Mouse (Mus musculus) urinary bladder, adult 18-20 months (tissue): ENCODE measurements around the gene Hif3a.
"Not testable (repeated sequence)": the region's sequence is repeated elsewhere in the genome, so short reads cannot be mapped to it uniquely, and the experiment has no call there.

Experiments
- DNase-seq, 2 experiments: peaks; one replicate each; pipeline ENCODE4 v3.0.0; 2022; ENCODE audit warnings: low spot score in 2 of 2, mixed read lengths in 2 of 2

Gene Hif3a

DNA sequence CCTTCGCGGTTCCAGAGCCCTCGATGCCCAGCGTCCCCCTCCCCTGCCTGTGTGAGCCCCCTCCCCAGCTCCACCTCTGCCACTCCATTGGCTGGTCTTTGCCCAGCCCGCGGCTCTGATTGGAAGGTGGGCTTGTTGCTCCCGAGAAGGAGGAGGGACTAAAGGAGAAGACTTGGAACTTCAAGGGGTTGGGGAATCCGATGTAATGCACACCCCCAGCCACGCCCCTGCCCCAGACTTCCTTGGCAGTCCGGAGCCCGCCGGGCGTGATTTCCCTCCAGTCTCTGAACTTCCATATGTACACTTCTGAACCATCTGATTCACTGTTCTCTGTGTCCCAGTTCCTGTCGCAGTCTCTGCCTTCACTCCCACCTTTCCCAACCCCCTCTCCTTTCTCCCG lies at the start of gene Hif3a:
Hif3a (minus strand) TSS at position 39 of the 400 bp plus-strand sequence.
- DNase-seq: peak in 1 of 2 experiments; percentile 40

- not testable (repeated sequence) for DNase-seq
Observed at GRCm38 (mm10) chr7:17101631-17102030, 39.4 kb upstream of the Hif3a start.

GRCm38 (mm10) chr7:17091280-17091679 lies 29.1 kb upstream of the Hif3a start:
- DNase-seq: no peak

DNA sequence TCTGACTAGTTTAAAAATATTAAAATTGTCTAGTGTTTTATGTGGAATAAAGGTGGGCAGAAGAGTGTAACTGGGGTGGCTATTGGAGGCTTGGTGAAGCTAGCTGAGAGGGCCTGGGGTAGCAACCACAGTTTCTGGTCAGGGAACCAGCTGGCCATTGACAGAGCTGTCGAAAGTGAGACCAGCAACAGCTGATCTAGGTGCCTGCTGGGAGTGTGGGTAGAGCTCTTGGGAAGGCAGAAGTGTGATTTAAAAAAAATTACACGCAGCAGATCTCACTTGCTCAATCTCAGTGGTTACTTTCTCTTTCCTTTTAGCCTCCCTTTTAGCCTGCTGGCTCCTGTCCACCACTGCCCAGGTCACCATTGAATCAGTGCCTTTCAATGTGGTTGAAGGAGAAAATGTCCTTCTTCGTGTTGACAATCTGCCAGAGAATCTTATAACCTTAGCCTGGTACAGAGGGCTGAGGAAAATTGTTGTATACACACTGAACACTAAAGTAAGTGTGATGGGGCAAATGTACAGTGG lies 27.9 kb upstream of the Hif3a start:
- DNase-seq: no peak

DNA sequence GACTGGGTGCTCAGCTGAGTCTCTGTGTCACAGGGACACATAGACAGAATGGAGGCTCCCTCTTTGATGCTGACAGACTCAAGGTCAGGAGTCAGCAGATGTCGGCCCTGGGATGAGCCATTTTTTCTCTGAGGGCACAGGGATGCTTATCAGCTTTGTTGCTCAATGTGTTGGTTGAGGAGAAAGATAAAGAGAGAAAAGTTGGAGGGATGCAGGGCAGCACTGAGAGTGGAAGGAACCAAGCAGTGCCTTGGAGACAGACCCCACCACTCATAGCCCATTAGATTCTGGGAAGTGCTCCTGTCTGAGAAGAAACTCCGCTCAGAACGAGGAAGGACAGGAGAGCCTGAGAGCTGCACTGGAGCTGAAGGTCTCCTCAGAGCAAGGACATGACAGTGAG lies 25.5 kb upstream of the Hif3a start:
- no peak for DNase-seq

GRCm38 (mm10) chr7:17082766-17083165 lies 20.5 kb upstream of the Hif3a start:
- DNase-seq: no peak

- no peak for DNase-seq
Observed at GRCm38 (mm10) chr7:17078076-17078654, 15.9 kb upstream of the Hif3a start.

DNA sequence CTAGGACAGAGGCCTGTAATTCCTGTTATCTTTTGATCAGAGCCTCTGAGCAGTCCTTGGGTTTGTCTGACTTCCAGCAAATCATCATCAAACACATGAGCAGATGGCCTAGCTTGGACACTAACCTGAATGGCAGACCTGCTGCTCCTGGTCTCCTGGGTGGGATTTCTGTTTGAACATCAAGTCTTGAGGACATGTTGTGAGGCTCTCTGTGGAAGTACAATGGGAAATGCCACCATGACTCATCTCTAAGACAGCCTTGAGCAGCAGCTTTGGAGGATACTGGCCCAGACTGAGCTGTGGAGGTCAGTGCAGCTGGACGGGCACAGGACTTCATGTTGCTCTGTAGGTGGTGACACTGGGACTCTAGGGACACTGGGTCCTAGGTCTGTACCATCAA lies 14.3 kb upstream of the Hif3a start:
- no peak for DNase-seq

DNA sequence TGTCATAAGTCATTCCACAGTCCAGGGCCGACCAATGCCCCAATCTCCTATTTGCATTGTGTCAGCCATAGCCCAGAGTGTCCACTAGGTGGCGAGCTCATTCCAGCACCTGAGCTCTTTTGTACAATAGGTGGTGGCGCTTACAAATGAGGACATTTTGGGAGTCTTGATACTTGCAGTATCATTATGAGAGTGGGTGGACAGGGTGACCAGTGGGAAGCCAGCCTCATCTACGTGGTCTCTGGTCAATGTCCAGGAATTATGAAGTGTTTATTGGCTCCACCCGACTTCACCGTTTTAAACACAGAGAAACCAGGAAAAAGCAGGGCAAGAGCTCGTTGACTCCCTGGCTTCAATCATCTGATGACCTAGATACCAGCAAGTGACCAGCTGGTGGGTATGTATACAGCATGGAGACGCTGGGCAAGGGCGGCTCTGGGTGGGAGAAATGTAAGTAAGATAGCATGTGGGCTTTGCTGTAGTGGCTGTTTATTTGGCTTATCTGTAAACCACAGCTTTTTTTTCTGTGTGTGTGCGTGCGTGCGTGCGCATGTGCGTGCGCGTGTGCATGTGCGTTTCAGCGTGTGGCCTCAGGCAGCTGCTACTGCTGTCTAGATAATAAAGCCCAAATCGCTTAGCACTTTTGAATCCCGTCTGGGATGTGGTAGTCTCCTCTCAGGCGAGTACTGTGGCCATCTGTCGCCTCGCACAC lies 11.8 kb upstream of the Hif3a start, which contains the start of gene Psg16:
Psg16 (plus strand) TSS at position 137 of the 712 bp plus-strand sequence.
- no peak for DNase-seq

- DNase-seq: no peak
Observed at GRCm38 (mm10) chr7:17073513-17073903, 11.3 kb upstream of the Hif3a start.

DNA sequence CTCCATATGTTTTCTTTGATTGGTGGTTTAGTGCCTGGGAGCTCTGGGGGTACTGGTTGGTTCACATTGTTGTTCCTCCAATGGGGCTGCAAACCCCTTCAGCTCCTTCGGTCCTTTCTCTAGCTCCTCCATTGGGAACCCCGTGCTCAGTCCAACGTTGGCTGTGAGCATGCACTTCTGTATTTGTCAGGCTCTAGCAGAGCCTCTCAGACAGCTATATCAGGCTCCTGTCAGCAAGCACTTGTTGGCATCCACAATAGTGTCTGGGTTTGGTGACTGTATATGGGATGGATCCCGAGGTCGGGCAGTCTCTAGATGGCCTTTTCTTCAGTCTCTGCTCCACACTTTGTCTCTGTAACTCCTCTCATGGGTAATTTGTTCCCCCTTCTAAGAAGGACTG lies 5.4 kb upstream of the Hif3a start:
- DNase-seq: not testable (repeated sequence)

GRCm38 (mm10) chr7:17067000-17067399 lies 4.8 kb upstream of the Hif3a start:
- no peak for DNase-seq

DNA sequence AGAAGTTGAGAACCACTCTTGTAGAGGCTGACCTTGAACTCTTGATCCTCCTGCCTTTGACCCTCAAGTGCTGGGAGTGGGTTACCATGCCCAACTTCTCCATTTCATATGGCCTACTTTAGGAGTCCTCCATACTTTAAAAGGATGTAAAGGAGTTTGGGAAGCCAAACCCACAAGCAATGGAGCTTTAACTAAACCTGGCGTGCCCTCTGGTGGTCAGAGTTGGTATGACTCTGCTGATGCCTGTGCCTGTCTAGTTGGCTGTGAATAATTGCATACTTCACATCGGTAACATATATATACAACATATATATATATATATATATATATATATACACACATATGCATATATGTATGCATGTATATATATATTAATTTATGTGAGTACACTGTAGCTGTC lies 4.2 kb upstream of the Hif3a start:
- DNase-seq: peak; percentile 61 to 87

- no peak for DNase-seq
Observed at GRCm38 (mm10) chr7:17065620-17066019, 3.4 kb upstream of the Hif3a start.

- no peak for DNase-seq
Observed at GRCm38 (mm10) chr7:17062845-17063244, 618 bp upstream of the Hif3a start.

GRCm38 (mm10) chr7:17060782-17061605 lies 1.2 kb downstream of the Hif3a start:
- DNase-seq: peak in 1 of 2 experiments; percentile 51

DNA sequence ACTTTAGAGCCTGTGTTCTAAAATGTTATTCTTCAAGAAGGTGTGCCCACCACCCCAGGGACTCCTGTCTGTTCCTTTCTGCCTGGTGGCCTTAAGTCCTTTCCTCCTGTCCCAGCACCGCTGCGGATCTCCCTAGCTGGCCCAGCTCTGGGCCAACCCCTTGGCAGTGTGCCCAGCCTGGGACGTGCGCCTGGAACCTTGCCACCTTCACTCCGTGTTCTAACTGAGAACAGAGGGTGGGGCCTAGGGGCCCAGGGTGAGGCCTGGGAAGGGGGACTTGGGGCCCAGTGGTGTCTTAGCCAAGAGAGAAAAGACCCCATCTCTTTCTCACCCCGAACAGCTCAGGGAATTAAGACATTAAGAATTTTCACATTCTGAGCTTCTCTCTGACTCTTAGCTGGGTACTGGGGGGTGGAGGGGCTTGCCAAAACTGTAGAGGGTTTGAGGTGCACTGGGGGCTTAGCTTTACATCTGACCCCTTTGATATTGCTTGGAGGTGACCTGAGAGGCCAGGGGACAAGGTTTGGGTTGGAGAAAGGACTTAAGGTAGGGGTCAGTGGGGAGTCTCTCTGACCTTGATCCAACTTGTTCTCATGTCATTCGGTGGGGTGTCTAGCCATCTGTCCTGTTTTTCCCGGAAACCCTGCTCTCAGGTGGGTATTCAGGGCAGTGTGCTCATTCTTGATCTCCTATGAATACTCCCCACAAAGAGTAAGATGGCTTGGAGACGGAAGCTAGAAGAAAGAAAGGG lies 2.0 kb downstream of the Hif3a start:
- DNase-seq: peak; percentile 89 to 94

DNA sequence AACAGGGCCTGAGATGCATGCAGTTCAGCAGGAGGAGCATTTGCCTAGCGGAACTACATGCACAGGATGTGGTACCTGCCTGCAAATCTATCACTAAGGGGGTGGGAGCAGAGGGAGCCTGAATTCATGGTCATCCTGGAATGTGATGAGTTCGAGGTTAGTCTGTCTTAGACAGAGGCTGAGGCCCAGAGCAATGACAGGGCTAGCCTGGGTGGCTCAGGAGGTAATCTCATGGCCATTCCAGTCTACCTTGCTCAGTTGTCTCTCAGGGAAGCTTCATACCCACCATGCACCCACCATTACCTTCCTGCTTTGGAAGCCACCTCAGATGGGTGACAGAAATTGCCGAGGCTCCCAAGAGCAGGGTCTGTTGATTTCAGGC lies 2.8 kb downstream of the Hif3a start:
- DNase-seq: no peak

- DNase-seq: no peak
Observed at GRCm38 (mm10) chr7:17058816-17059462, 3.3 kb downstream of the Hif3a start.

DNA sequence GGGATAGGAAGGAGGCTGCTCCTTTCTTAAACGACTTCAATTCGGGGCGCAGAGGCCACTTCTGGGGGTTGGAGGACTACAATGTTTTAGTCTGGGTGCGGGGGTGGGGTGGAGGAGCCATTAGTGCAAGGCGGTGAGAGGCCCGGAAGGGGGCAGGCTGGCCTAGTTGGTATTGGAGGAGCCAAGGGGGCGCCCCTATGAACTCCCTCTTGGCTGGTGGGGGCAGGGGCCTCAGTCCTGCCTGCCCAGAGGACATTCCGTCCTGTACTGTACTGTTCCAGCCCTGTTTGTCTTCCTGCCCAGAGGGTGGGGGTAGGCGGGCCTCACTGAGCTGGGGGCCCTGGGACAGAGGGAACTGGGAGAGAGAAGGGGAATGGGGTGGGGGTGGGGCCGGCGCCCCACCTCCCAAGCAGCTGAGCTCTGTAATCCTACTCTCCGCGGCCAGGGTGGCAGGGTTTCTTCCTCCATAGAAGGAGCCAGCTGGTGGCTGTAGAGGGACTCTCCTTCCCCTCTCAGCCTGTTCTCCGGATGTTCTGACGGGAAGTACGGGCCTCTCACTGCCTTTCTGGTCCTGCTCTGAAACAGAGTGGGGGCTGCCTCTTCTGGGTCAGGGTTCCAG lies 4.0 kb downstream of the Hif3a start:
- peak; percentile 30 to 81 for DNase-seq
